Mouse (Mus musculus) kidney, adult 10 weeks (tissue): ENCODE measurements around the gene Mrps9. TPM values are rescaled to one million over a fixed set of nuclear protein-coding genes. Genes with fewer than 3 reads are reported as not detected.

Experiments
- polyA plus RNA-seq: library from polyadenylated mRNA; stranded (reverse); fragments of 350-450 nt; fragmentation: Illumina TruSeq; extraction: RNeasy Lipid Tissue Mini Kit (QIAGEN cat#74804); gene quantifications from one replicate; pipeline ENCODE4 v1.2.3, GENCODE M21; 2014; ENCODE audit warnings: low read depth, low replicate concordance

Gene Mrps9
- polyA plus RNA-seq: 49.3 TPM

GRCm38 (mm10) chr1:42850663-42851397, at the start of gene Mrps9:
Mrps9 (plus strand) TSS chr1:42851233.

GRCm38 (mm10) chr1:42952734-42953481, 101.9 kb downstream of the Mrps9 start, which contains the start of gene Gpr45:
Gpr45 (plus strand) TSS chr1:42952872.

Other genes with a start within 250 kb of the Mrps9 start
- 54.4 TPM for gene Pou3f3, start 155.5 kb upstream of the Mrps9 start, polyA plus RNA-seq
- gene Gpr45, start 101.6 kb downstream of the Mrps9 start, polyA plus RNA-seq: not detected
- gene Tgfbrap1, start 247.4 kb downstream of the Mrps9 start, polyA plus RNA-seq: 16.0 TPM
- 28.0 TPM for gene AI597479, start 247.5 kb downstream of the Mrps9 start, polyA plus RNA-seq